Mouse (Mus musculus) WW6 (cell line): ENCODE results near the gene Cyp2j8.

Experiments used
- DNase-seq: peaks from one replicate; pipeline ENCODE4 v3.0.0-alpha.2; 2013; ENCODE audit warnings: low read depth, low spot score

Gene Cyp2j8

DNA sequence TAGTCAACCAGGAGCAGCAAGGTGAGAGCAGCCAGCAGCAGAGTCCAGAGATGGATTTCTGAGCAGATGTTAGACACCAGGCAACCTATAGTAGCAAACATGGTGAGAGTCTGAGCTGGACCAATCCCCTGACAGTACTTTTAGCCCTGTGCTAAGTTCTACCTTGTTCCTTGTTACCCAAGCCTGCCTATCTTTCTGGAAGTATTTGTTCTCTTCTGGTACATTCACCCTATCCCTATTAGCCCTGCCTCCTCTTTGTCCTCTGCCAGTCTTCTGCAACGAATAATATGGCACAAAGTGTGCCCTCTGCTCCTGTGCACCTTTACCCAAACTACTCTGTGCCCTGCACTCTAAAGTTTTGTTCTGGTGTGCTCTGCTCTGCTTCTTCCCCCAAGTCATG, at the start of gene Cyp2j8:
Gene Cyp2j8, minus strand, starts transcription at position 101 of the 400 bp plus-strand sequence.
- no peak for DNase-seq

DNA sequence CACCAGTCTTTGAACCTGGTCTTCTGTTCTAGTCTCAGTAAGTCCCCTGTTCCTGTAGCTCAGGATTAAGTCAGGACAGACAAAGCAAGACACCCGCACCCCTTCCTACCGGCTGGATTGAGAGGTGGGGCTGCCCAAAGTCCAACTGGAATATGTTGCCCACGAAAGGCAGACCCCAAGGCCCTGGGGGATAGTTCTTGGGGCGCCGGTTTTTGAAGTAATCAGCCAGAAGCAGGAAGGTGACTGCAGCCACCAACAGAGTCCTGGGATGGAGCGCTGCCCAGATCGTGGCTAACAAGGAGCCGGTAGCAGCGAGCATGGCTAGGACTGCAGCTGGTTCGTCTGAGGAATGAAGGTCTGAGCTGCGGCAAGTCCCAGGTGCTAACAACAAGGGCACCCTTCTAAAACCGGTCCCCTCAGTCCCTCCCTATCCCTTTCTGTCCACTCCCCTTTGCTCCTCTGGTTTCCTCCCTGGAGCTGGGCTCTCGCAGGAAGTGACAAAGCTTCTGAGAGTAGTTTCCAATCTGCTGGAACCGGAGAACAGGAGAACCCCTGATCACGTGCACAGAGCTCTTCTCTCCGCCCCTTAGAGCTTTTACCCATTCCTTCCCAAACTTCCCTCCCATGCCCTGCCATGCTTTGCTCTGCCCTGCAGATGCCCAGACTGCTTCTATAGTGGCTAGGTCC, 46.1 kb upstream of the Cyp2j8 start, which contains the start of gene Cyp2j6:
Gene Cyp2j6, minus strand, starts transcription at position 529 of the 687 bp plus-strand sequence.
- no peak for DNase-seq

DNA sequence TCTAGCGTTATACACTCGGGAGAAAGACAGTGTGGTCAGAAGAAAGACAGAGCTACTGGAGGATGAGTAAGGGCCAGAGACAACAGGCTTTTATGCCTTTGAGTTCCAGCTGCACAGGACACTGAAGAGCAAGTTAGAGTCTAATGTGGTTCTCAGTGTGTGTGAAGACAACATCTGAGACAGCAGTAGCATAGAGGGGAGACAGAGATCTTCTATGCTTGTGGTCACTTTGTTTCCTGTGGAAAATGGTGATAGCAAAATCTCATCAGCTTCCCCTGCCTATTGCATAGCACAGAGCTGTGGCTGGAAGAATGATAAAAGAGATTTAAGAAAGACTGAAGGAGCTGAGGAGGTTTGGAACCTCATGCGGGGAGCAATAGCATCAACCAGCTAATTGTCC, 44.4 kb upstream of the Cyp2j8 start:
- no peak for DNase-seq

DNA sequence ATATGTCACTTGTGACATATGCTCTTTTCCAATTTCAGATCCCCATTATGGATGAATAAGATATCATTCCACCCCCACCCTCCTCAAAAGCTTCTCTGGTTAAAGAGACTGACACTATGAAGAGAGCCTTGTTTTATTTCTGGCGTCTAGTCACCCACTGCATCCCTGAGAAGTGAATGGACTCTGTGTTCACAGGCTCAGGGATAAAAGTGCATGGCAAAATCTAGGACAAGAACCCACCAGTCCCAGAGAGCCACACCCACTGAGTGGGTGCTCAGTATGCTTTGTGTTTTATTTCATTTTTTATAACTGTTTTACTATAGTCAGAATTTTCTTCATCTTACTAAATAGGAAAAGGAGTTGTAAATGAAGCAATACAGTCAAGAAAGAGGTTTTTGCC, 38.8 kb upstream of the Cyp2j8 start:
- no peak for DNase-seq

DNA sequence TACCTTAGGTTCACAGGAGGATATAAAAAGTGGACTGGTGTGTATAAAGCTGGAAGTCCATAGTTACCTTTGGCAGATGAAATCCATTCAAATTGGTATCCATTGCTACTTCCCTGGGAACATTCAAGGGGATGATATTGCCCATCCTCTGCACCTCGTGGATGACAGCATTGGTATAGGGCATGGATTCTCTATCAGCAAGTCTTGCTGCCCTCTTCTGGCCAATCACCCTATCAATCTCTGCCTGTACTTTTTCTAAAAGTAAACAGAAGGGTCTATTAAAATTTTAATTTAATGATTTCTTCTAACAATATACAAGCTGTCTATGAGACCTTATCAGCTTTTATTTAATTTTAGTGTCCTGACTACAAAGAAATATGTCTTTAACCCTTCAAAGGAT, 18.6 kb upstream of the Cyp2j8 start:
- DNase-seq: no peak

DNA sequence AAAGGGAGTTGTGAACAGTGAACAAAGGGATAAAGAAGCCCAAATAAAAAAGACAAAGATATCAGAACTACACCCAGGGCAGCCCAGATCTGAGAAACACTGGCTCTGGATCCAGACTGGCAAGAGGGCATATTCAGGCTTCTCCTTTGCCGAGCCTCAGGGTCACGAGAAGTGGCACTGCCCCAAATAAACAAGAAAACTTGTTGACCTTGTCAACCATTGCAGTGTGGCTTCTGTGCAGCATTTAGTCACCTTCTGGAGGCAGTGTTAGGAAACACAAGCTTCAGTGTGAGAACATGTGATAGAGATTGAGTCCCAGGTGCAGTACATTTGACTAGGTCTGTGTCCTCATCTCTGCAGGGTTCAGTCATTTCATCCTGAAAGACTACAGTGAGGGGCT, 15.1 kb upstream of the Cyp2j8 start:
- DNase-seq: no peak

DNA sequence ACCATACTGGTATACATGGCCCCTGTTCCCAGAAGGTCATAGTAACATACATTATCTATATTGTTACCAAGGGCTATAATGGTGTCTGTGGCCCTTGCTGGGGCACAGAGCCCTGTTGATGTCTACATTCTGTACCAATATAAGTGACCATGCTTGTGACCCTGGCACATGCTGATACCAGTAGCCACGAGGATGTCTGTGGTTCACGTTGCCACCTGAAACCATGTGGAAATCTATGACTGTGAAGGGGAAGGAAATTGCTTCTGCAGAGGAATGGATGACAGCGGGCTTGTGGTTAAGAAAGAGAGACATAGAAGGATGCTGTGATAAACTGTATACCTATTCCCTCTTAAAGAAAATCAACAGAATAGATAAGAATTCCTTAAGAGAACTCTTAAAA, 2.9 kb upstream of the Cyp2j8 start:
- no peak for DNase-seq

DNA sequence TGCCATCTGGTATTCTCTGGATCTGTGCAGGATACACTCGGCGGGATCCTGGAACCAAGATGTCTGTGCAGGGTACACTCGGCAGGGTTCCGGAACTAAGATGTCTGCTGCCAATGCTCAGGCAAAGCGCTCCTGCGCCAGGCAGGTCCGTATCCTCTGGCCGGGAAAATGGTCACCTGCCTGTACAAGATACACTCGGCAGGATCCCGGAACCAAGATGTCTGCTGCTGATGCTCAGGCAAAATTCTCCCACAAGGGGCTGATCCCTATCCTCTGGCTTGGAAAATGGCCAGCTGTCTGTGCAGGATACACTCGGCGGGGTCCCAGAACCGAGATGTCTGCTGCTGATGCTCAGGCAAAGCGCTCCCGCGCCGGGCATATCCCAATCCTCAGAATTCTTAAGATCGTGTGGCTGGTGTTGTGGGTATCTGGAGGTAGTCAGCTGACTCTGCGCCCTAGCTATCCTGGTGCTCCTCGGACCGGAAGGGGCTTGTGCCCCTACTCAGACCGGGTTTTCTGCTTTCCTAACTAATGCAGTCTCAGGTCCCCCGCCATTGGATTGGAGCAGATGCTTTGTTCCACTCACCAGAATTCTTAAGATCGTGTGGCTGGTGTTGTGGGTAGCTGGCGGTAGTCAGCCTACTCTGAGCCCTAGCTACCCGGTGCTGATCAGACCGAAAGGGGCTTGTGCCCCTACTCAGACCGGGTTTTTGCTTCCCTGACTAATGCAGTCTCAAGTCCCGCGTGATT, 43.7 kb downstream of the Cyp2j8 start:
- peak; percentile 20 for DNase-seq
